In the genomic region with DNA sequence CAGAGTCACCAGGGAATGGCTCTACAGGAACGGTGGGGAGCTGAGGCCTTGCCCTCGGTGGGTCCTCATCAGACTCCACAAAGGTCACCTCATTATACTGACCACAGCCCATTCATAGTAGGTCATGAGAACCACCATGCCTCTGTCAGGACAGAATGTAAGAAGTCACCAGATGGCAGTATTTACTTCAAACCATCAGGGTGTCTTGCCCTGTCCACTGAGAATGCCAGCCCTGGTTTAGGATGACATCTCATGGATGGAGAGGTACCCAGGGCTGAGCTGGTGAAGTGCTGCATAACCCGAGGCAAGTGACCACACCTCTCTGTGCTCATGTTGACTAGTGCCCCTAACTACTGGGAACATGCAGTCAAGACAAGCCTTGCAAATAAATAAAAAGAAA, we compare ENCODE assay signal across 9 mouse cellular contexts.
DNase-seq lines count a peak whose midpoint lies in the region; ATAC-seq lines count a peak whose summit lies in the region.
"Had no signal": no experiment of that assay in that cellular context is flagged by ENCODE, and none has a peak within 500 bp of the region (broad histone marks: within the 10 kb centered on the region; RNA-seq: fewer than 3 reads in every experiment).

No protein-coding gene starts in this region.

- 82% methylated on average over 3 of the region's 3 CpGs for WGBS in heart, embryonic 15.5 days
- WGBS in liver, embryonic 12.5 days (ENCODE audit: insufficient replicate concordance): 60% methylated on average over 3 of the region's 3 CpGs
- WGBS in liver, embryonic 11.5 days: 84% methylated on average over 3 of the region's 3 CpGs
- 74% methylated on average over 3 of the region's 3 CpGs for WGBS in limb, embryonic 15.5 days

- H3K9me3 ChIP-seq in heart, embryonic 15.5 days (replicated peaks): no peaks in the 10 kb centered on the region
- H3K9me3 ChIP-seq in liver, embryonic 12.5 days (replicated peaks): no peaks in the 10 kb centered on the region
- H3K9me3 ChIP-seq in liver, embryonic 11.5 days (ENCODE audit: control insufficient read depth, low read length): no peaks in the 10 kb centered on the region
- no peaks in the 10 kb centered on the region for H3K9me3 ChIP-seq in limb, embryonic 15.5 days

- no peak for DNase-seq in heart, adult 9 months (ENCODE audit: low spot score in 2 of 2)
- no peak for DNase-seq in liver, embryonic 11.5 days (ENCODE audit: low spot score)
- DNase-seq in cerebellum, adult 9-11 months: peak; percentile 63
- no peak for DNase-seq in ovary, adult 18-20 months (ENCODE audit: low spot score)
- no peak for DNase-seq in layer of hippocampus, postnatal 14 days (ENCODE audit: low spot score in 2 of 2)

- no peaks in the 10 kb centered on the region for H3K27me3 ChIP-seq in heart, embryonic 15.5 days
- H3K27me3 ChIP-seq in liver, embryonic 12.5 days (replicated peaks): no peaks in the 10 kb centered on the region
- H3K27me3 ChIP-seq in liver, embryonic 11.5 days (replicated peaks; ENCODE audit: control insufficient read depth, insufficient read depth, low read length): no peaks in the 10 kb centered on the region
- H3K27me3 ChIP-seq in limb, embryonic 15.5 days: no peaks in the 10 kb centered on the region

- peaks cover 99% of the 10 kb centered on the region for H3K4me1 ChIP-seq in heart, embryonic 15.5 days (replicated peaks)
- H3K4me1 ChIP-seq in liver, embryonic 12.5 days: peaks cover 100% of the 10 kb centered on the region
- peaks cover 75% of the 10 kb centered on the region for H3K4me1 ChIP-seq in liver, embryonic 11.5 days (replicated peaks; ENCODE audit: control insufficient read depth, insufficient read depth, low read length)
- H3K4me1 ChIP-seq in limb, embryonic 15.5 days: peaks cover 96% of the 10 kb centered on the region

- H3K36me3 ChIP-seq in heart, embryonic 15.5 days: no peaks in the 10 kb centered on the region
- peaks cover 4% of the 10 kb centered on the region for H3K36me3 ChIP-seq in liver, embryonic 12.5 days
- H3K36me3 ChIP-seq in liver, embryonic 11.5 days (ENCODE audit: control insufficient read depth, insufficient read depth, low read length): no peaks in the 10 kb centered on the region
- H3K36me3 ChIP-seq in limb, embryonic 15.5 days: no peaks in the 10 kb centered on the region

- H3K4me3 ChIP-seq in heart, embryonic 15.5 days: no peak overlapping the region
- H3K4me3 ChIP-seq in liver, embryonic 12.5 days: no peak overlapping the region
- no peak overlapping the region for H3K4me3 ChIP-seq in liver, embryonic 11.5 days (ENCODE audit: low read depth, low read length)
- H3K4me3 ChIP-seq in limb, embryonic 15.5 days: no peak overlapping the region

- H3K27ac ChIP-seq in heart, embryonic 15.5 days: peak overlapping the region; percentile 93
- H3K27ac ChIP-seq in liver, embryonic 12.5 days: peak overlapping the region; percentile 50; the same call in 1 of the 2 replicates
- no peak overlapping the region for H3K27ac ChIP-seq in liver, embryonic 11.5 days (ENCODE audit: low read depth, low read length)
- H3K27ac ChIP-seq in limb, embryonic 15.5 days: peak overlapping the region; percentile 91

- ATAC-seq in heart, embryonic 15.5 days (replicated peaks; ENCODE audit: insufficient number of reproducible peaks, insufficient read depth, low FRiP score, low read depth): no peak
- no peak for ATAC-seq in liver, embryonic 12.5 days
- no peak for ATAC-seq in liver, embryonic 11.5 days (replicated peaks; ENCODE audit: low FRiP score)
- ATAC-seq in limb, embryonic 15.5 days (ENCODE audit: insufficient number of reproducible peaks, low FRiP score, low TSS enrichment, low read depth): no peak
- ATAC-seq: midbrain, embryonic 16.5 days had no signal

- H3K4me2 ChIP-seq in heart, embryonic 15.5 days: no peak overlapping the region
- no peak overlapping the region for H3K4me2 ChIP-seq in liver, embryonic 12.5 days
- H3K4me2 ChIP-seq in liver, embryonic 11.5 days: no peak overlapping the region
- no peak overlapping the region for H3K4me2 ChIP-seq in limb, embryonic 15.5 days

- H3K9ac ChIP-seq in heart, embryonic 15.5 days: no peak overlapping the region
- H3K9ac ChIP-seq in liver, embryonic 12.5 days: no peak overlapping the region
- H3K9ac ChIP-seq in liver, embryonic 11.5 days (ENCODE audit: low read depth, low read length): no peak overlapping the region
- H3K9ac ChIP-seq in limb, embryonic 15.5 days: no peak overlapping the region
